Mouse (Mus musculus) monocyte, adult 2 months (primary cell): Measurements from ENCODE around the gene Ago1.

Experiments used
- DNase-seq, 2 experiments: peaks; one replicate each; pipeline ENCODE4 v3.0.0; 2022; ENCODE audit warnings: low spot score in 2 of 2, low read depth in 1 of 2

The Ago1 gene

GRCm38 (mm10) chr4:126480288-126480687, 11.9 kb upstream of the Ago1 start:
- DNase-seq: no peak

DNA sequence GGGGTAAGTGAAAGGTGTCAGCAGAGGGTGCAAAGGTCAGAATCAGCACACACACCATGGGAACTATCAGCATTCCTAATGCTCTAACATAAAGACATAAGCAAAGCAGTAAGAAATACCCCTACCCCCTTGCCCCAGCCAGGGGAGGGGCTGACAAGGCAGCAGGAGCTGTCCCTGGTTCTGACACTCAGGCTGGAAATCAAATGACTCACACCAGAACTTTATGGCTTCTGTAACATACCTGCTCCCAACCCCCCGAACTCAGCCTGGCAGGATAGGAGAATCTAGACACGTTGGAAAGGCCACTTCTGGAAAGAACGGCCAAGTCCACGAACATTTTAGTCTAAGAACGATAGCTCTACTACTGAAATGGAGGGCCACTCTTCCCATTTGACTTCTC, 4.6 kb upstream of the Ago1 start:
- no peak for DNase-seq

DNA sequence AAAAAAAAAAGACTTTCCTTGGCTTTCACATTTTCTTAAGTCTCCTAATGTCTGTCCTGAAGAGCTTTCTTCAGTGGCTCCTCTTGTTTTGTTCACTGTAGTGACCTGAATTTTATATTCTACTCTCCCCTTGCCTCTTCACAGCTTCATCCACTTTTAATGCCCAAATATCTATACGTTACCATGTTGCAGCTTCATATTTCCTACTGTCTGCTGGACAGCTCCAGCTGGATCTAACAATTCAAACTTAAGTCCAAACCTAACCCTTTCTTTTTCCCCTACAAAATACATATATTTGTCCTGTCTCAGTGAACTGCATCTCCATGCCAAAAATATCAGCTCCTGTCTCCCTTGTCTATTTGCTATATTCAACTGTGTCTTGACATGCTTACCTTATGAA, 951 bp upstream of the Ago1 start:
- no peak for DNase-seq

GRCm38 (mm10) chr4:126468925-126469324, 542 bp upstream of the Ago1 start:
- DNase-seq: no peak

DNA sequence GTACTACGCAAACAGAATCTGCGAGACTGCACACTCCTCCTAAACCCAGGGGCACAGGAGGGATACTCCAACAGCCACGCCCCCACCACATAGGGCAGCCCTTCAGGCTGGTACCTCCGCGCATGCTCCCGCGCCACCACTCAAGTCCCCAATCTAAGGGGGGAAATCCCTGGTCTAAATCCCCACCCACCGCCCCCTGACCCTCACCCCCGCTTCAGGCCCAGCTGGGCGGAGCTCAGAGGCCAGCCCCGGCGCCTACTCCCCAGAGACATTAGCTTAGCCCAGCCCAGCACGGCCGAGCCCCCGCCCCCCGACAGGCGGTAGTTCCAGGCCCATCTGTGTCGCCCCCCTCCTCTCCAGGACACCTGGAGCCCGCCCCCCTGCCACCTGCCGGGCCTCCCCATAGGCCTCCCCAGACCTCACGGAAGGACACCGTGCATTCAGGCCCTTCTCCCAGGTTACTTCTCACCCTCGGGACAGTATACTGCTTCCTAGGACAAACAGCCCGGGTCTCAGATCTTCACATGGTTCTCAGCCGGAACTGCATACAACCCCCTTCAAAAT, 580 bp downstream of the Ago1 start:
- no peak for DNase-seq

DNA sequence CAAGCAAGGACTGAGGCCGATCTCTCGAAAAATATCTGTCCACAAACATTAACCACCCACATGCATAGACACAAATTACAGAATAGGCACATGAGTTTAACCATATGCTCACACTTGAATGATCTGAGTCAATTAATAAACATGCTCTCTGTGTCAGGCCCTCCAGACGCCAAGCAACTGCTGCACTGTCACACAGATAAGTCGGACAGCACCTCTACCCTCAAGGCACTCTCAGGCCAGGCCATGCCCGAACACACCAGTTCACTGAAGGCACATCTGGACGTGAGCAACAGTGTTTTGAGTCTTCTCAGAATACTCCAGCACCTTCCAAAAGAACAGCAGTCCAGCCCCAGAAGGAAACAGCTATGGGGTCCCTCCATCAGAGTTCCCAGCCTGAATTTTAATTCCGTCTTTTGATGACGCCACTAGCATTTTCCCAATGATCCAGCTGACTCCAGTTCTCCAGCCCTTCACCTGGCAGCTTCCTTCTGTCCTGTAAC, 2.1 kb downstream of the Ago1 start:
- no peak for DNase-seq

GRCm38 (mm10) chr4:126465843-126466242, 2.5 kb downstream of the Ago1 start:
- DNase-seq: no peak

GRCm38 (mm10) chr4:126464892-126465235, 3.5 kb downstream of the Ago1 start:
- no peak for DNase-seq

- no peak for DNase-seq
Observed at GRCm38 (mm10) chr4:126464189-126464891, 4.0 kb downstream of the Ago1 start.

GRCm38 (mm10) chr4:126455441-126455840, 12.9 kb downstream of the Ago1 start:
- no peak for DNase-seq

GRCm38 (mm10) chr4:126454547-126455254, 13.7 kb downstream of the Ago1 start:
- no peak for DNase-seq

DNA sequence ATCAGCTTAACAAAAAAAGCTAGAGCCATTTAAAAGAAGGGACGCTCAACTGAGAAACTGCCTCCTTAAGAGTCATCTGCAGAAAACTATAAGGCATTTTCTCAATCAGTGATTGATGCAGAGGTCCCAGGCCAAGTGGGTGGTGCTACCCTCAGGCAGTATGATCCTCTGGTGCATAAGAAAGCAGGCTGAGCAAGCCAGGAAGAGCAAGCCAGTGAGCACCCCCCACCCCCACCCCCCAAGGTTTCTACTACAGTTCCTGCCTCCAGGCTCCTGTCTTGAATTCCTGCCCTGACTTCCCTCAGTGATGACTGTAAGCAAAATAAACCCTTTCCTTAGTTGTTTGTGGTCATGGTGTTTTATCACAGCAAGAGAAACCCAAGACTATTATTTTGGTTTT, 18.1 kb downstream of the Ago1 start:
- no peak for DNase-seq

- DNase-seq: no peak
Observed at GRCm38 (mm10) chr4:126447126-126447525, 21.3 kb downstream of the Ago1 start.

DNA sequence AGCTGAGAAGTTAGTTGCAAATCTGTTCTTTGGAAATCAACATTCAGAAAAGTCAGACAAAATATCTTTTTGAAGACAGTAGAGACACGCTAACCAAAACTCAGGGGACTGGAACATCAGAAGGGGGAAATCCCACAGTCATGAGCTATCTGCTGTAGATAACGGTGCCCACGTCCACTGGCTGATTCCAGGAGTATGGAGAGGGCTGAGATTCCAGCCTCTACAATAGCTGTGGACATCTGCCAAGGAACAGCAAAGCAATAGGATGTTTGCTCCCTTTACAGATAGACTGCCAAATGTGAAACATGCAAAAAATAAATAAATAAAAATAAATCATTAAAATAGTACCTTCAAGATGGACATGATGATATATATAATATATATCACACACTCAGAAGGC, 23.9 kb downstream of the Ago1 start:
- no peak for DNase-seq

DNA sequence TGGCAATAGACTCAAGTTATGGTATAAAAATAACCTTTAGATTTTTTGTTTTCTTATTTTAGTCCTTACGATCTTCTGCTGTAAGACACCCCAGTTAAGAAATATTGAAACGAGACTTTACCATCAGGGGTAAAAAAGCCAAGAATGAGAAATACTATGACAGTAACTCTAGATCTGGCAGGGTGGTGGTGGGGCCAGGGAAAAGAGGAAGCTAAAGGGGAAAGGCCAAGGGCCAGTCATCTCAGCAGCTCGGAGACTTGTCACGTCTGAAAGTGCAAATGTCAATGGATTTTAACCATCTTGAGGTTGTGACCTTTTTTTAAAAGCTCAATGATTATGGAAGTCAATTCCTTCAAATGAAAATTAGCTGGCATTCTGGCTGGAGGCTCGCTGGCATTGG, 30.1 kb downstream of the Ago1 start:
- peak in 1 of 2 experiments; percentile 12 for DNase-seq

DNA sequence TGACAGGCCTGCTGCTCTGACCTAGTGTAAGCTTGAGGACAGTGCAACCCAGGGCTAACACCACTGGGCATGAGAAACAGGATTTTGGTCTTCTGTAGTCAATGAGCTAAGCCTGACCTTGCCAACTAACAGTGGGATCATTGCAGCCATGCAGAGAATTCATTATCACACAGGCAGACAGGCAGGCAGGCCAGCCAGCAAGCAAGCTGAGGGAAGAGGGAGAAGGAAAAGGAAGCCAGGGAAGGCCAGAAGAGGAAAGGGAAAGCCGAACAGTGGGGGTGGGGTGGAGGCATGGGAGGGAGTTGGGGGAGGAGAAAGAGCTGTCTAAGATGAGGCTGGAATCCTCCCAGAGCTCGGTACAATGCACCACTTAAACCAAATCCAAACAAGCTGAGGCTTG, 32.1 kb downstream of the Ago1 start:
- DNase-seq: no peak

GRCm38 (mm10) chr4:126434094-126434493, 34.3 kb downstream of the Ago1 start:
- no peak for DNase-seq

GRCm38 (mm10) chr4:126433175-126433574, 35.2 kb downstream of the Ago1 start:
- DNase-seq: no peak

- DNase-seq: no peak
Observed at GRCm38 (mm10) chr4:126431746-126432145, 36.6 kb downstream of the Ago1 start.

GRCm38 (mm10) chr4:126429347-126430079, 38.9 kb downstream of the Ago1 start, which contains the start of gene Ago3:
TSS of gene Ago3 (minus strand) at chr4:126429556.
- DNase-seq: peak; percentile 80 to 84

GRCm38 (mm10) chr4:126428682-126429346, 39.6 kb downstream of the Ago1 start:
- DNase-seq: no peak
